Mouse (Mus musculus) testis, adult 2 months (tissue): Measurements from ENCODE around the gene Ptprcap. TPM values are rescaled to one million over a fixed set of nuclear protein-coding genes. Genes with fewer than 3 reads are reported as not detected.
"Not testable (repeated sequence)": the region's sequence is repeated elsewhere in the genome, so short reads cannot be mapped to it uniquely, and the experiment has no call there.

Source experiments
- H3K27ac ChIP-seq: fragments of 200-500 bp; 2 replicates; pipeline ENCODE4 v1.5.1; 2012; ENCODE audit warnings: low read depth, low read length; ENCODE audit not compliant: control insufficient read depth, insufficient read depth
- H3K27me3 ChIP-seq: fragments of 200-500 bp; 2 replicates; pipeline ENCODE4 v1.6.1; 2012; ENCODE audit warnings: mild to moderate bottlenecking, low read length, moderate library complexity; ENCODE audit not compliant: control insufficient read depth, insufficient read depth
- H3K36me3 ChIP-seq: fragments of 200-500 bp; 2 replicates; pipeline ENCODE4 v1.6.1; 2012; ENCODE audit warnings: mild to moderate bottlenecking, low read length; ENCODE audit not compliant: control insufficient read depth, insufficient read depth
- H3K4me1 ChIP-seq: fragments of 200-500 bp; 2 replicates; pipeline ENCODE4 v1.6.1; 2012; ENCODE audit warnings: low read length; ENCODE audit not compliant: control insufficient read depth, insufficient read depth
- H3K4me3 ChIP-seq: fragments of 200-500 bp; 2 replicates; pipeline ENCODE4 v1.5.1; 2012; ENCODE audit warnings: low read depth, mild to moderate bottlenecking, low read length, moderate library complexity, mixed read lengths; ENCODE audit not compliant: control insufficient read depth
- CTCF ChIP-seq: fragments of 200-500 bp; IDR thresholded peaks from 2 replicates; pipeline ENCODE4 v1.5.1; 2012; ENCODE audit warnings: low read depth, mild to moderate bottlenecking, inconsistent platforms, low read length, moderate library complexity; ENCODE audit not compliant: control insufficient read depth, insufficient read depth, insufficient replicate concordance
- POLR2A ChIP-seq: fragments of 200-500 bp; IDR thresholded peaks from 2 replicates; pipeline ENCODE4 v1.6.1; 2012; ENCODE audit warnings: low read depth, mild to moderate bottlenecking, inconsistent platforms, low read length, moderate library complexity; ENCODE audit not compliant: control insufficient read depth
- polyA plus RNA-seq: library from polyadenylated mRNA; depleted of rRNA; stranded (reverse); fragments of >200 nt; gene quantifications from 2 replicates; pipeline ENCODE4 v1.2.3, GENCODE M21; 2012

Gene Ptprcap
- polyA plus RNA-seq, 1 experiment, result 0.65 TPM

- peak overlapping the region; percentile 96 for H3K4me3 ChIP-seq
- no peaks in the 10 kb centered on the region for H3K36me3 ChIP-seq
- TF ChIP-seq CTCF (no peak), POLR2A (peak; percentile 62; the same call in 1 of the 2 replicates)
- H3K27me3 ChIP-seq, result no peaks in the 10 kb centered on the region
- H3K4me1 ChIP-seq, result peaks cover 6% of the 10 kb centered on the region
- peak overlapping the region; percentile 96 for H3K27ac ChIP-seq
Observed at GRCm38 (mm10) chr19:4121097-4121805, 32.2 kb upstream of the Ptprcap start.

DNA sequence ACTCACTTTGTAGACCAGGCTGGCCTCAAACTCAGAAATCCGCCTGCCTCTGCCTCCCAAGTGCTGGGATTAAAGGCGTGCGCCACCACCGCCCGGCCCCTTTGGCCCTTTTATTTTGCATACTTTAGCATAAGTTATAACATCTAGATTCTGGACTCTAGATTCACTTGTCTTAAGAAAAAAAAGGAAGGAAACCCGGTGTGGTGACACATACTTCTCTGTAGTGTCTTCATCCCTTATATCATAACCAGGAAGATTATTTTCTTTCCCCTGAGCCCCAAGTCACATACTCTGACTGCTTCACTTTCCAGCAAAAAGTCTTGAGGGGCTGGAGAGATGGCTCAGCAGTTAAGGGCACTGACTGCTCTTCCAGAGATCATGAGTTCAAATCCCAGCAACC is 31.5 kb upstream of the Ptprcap start:
- H3K27ac ChIP-seq, result peak overlapping the region; percentile 22; the same call in 1 of the 2 replicates
- H3K4me1 ChIP-seq, result peaks cover 10% of the 10 kb centered on the region
- H3K36me3 ChIP-seq, H3K4me3 ChIP-seq, H3K27me3 ChIP-seq: not testable (repeated sequence)

- Histone ChIP-seq H3K4me1 (peaks cover 12% of the 10 kb centered on the region), H3K27ac (no peak overlapping the region), H3K4me3 (no peak overlapping the region), H3K36me3 (no peaks in the 10 kb centered on the region), H3K27me3 (no peaks in the 10 kb centered on the region)
- no peak for TF ChIP-seq CTCF
Observed at GRCm38 (mm10) chr19:4122411-4123370, 30.7 kb upstream of the Ptprcap start.

- TF ChIP-seq CTCF (no peak), POLR2A (no peak)
- Histone ChIP-seq H3K4me3 (no peak overlapping the region), H3K4me1 (peaks cover 12% of the 10 kb centered on the region), H3K27ac (no peak overlapping the region), H3K27me3 (no peaks in the 10 kb centered on the region), H3K36me3 (no peaks in the 10 kb centered on the region)
Observed at GRCm38 (mm10) chr19:4124432-4124831, 29.0 kb upstream of the Ptprcap start.

DNA sequence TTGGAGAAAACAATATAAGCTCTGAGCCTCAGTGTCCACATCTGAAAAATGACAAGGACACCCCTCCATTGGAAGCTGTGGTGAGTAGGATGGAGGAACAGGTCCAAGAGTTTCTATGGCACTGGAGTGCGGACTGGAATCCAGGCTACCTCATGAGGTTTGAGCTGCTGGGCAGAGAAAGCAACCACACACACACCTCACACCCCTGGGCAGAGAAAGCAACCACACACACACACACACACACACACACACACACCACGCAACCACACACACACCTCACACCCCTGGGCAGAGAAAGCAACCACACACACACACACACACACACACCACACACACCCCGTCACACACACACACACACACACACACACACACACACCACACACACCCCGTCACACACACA is 28.1 kb upstream of the Ptprcap start:
- not testable (repeated sequence) for H3K36me3 ChIP-seq, H3K27me3 ChIP-seq
- H3K27ac ChIP-seq, result peak overlapping the region; percentile 76; the same call in 1 of the 2 replicates
- peaks cover 12% of the 10 kb centered on the region for H3K4me1 ChIP-seq
- peak overlapping the region; percentile 89 for H3K4me3 ChIP-seq

- TF ChIP-seq POLR2A, result no peak; the same call in 1 of the 2 replicates
- peak; percentile 55 for TF ChIP-seq CTCF
- no peaks in the 10 kb centered on the region for H3K27me3 ChIP-seq
Observed at GRCm38 (mm10) chr19:4125741-4126696, 27.4 kb upstream of the Ptprcap start, which contains the start of gene Aip. TSS of gene Aip (minus strand) at chr19:4125858.

More at GRCm38 (mm10) chr19:4125741-4126696, 27.4 kb upstream of the Ptprcap start, which contains the start of gene Aip:
- Histone ChIP-seq H3K36me3 (no peaks in the 10 kb centered on the region; the same call in 1 of the 2 replicates), H3K27ac (peak within 1 kb of the TSS; percentile 76), H3K4me1 (peaks cover 12% of the 10 kb centered on the region), H3K4me3 (peak within 1 kb of the TSS; percentile 89)
